Mouse (Mus musculus): ENCODE measurements around the gene Mlec. TPM values are rescaled to one million over a fixed set of nuclear protein-coding genes. Genes with fewer than 3 reads are reported as not detected.
"Not testable (repeated sequence)": the region's sequence is repeated elsewhere in the genome, so short reads cannot be mapped to it uniquely, and the experiment has no call there.

Gene Mlec
- total RNA-seq, 2 experiments from 2014 or later = 149 to 158 TPM

- no peak for DNase-seq (ENCODE audit: low spot score)
Observed at GRCm38 (mm10) chr5:115181248-115181940, 23.4 kb upstream of the Mlec start.

GRCm38 (mm10) chr5:115179596-115179995, 21.6 kb upstream of the Mlec start:
- no peak for DNase-seq (ENCODE audit: low spot score)

GRCm38 (mm10) chr5:115177866-115178265, 19.9 kb upstream of the Mlec start:
- no peak for DNase-seq (ENCODE audit: low spot score)

- no peak for DNase-seq (ENCODE audit: low spot score)
Observed at GRCm38 (mm10) chr5:115174554-115174953, 16.6 kb upstream of the Mlec start.

- DNase-seq (ENCODE audit: low spot score) = no peak
Observed at GRCm38 (mm10) chr5:115170150-115170549, 12.2 kb upstream of the Mlec start.

- no peak for DNase-seq (ENCODE audit: low spot score)
Observed at GRCm38 (mm10) chr5:115168641-115169415, 10.8 kb upstream of the Mlec start.

GRCm38 (mm10) chr5:115167396-115167795, 9.4 kb upstream of the Mlec start:
- no peak for DNase-seq (ENCODE audit: low spot score)

GRCm38 (mm10) chr5:115166815-115167194, 8.8 kb upstream of the Mlec start:
- no peak for DNase-seq (ENCODE audit: low spot score)

GRCm38 (mm10) chr5:115165895-115166814, 8.2 kb upstream of the Mlec start:
- no peak for DNase-seq (ENCODE audit: low spot score)

- no peak for DNase-seq (ENCODE audit: low spot score)
Observed at GRCm38 (mm10) chr5:115165351-115165750, 7.4 kb upstream of the Mlec start.

GRCm38 (mm10) chr5:115164446-115164845, 6.5 kb upstream of the Mlec start:
- not testable (repeated sequence) for DNase-seq (ENCODE audit: low spot score)

GRCm38 (mm10) chr5:115163563-115163962, 5.6 kb upstream of the Mlec start:
- peak; percentile 77 for DNase-seq (ENCODE audit: low spot score)

GRCm38 (mm10) chr5:115161940-115162279, 3.9 kb upstream of the Mlec start:
- not testable (repeated sequence) for DNase-seq (ENCODE audit: low spot score)

GRCm38 (mm10) chr5:115161064-115161939, 3.3 kb upstream of the Mlec start:
- no peak for DNase-seq (ENCODE audit: low spot score)

GRCm38 (mm10) chr5:115160655-115161054, 2.7 kb upstream of the Mlec start:
- no peak for DNase-seq (ENCODE audit: low spot score)

GRCm38 (mm10) chr5:115159165-115159564, 1.2 kb upstream of the Mlec start:
- no peak for DNase-seq (ENCODE audit: low spot score)

GRCm38 (mm10) chr5:115156933-115157589, 918 bp downstream of the Mlec start:
- no peak for DNase-seq (ENCODE audit: low spot score)

- no peak for DNase-seq (ENCODE audit: low spot score)
Observed at GRCm38 (mm10) chr5:115156401-115156800, 1.6 kb downstream of the Mlec start.

- peak; percentile 48 for DNase-seq (ENCODE audit: low spot score)
Observed at GRCm38 (mm10) chr5:115155831-115156230, 2.1 kb downstream of the Mlec start.

GRCm38 (mm10) chr5:115155156-115155631, 2.8 kb downstream of the Mlec start:
- DNase-seq (ENCODE audit: low spot score) = peak; percentile 61

All from gastrocnemius, adult 18-20 months (tissue).